Mouse (Mus musculus) G1E (cell line): Measurements from ENCODE around the gene Stk32c.

ENCODE experiments used
- CTCF ChIP-seq: IDR thresholded peaks from 2 replicates; pipeline ENCODE4 v1.5.1; 2012; ENCODE audit warnings: low read depth, low read length, inconsistent platforms, mixed read lengths
- GATA1 ChIP-seq: IDR thresholded peaks from 2 replicates; pipeline ENCODE4 v1.6.1; 2012; ENCODE audit warnings: borderline replicate concordance, low read length, inconsistent platforms, mixed read lengths
- TAL1 ChIP-seq: conservative IDR thresholded peaks from 2 replicates; pipeline ENCODE4 v1.6.1; 2012; ENCODE audit warnings: low read depth, low read length, inconsistent platforms, mixed read lengths

- TF ChIP-seq CTCF (no peak), GATA1 (no peak), TAL1 (no peak)
These were observed 105.0 kb downstream of the Stk32c start for GRCm38 (mm10) chr7:139107908-139108650.
